Mouse (Mus musculus) megakaryocyte progenitor cell, adult 5-6 weeks (primary cell): ENCODE data around the gene Zyx. TPM values are rescaled to one million over a fixed set of nuclear protein-coding genes. Genes with fewer than 3 reads are reported as not detected.

Experiments
- ATAC-seq: replicated peaks from 2 replicates; pipeline ENCODE4 v1.8.0; 2016; ENCODE audit warnings: mild to moderate bottlenecking, moderate TSS enrichment, inconsistent platforms; ENCODE audit not compliant: poor library complexity
- total RNA-seq, 2 experiments: library from RNA; stranded (forward) in 1 of 2; stranded (reverse) in 1 of 2; fragments of 157-497, 149-512 nt in 1 of 2; fragments of 200-1000 nt in 1 of 2; gene quantifications; 2 replicates each; pipeline versions ENCODE4 v1.2.3 to v1.2.4; 2015 to 2017

Zyx gene
- total RNA-seq, 2 experiments from 2014 or later = 22.2 to 75.9 TPM

- ATAC-seq = no peak
Observed at GRCm38 (mm10) chr6:42350021-42350967, 864 bp downstream of the Zyx start.

- ATAC-seq = no peak
Observed at GRCm38 (mm10) chr6:42350968-42351775, 1.7 kb downstream of the Zyx start.

- ATAC-seq = no peak
Observed at GRCm38 (mm10) chr6:42351776-42352485, 2.5 kb downstream of the Zyx start.

DNA sequence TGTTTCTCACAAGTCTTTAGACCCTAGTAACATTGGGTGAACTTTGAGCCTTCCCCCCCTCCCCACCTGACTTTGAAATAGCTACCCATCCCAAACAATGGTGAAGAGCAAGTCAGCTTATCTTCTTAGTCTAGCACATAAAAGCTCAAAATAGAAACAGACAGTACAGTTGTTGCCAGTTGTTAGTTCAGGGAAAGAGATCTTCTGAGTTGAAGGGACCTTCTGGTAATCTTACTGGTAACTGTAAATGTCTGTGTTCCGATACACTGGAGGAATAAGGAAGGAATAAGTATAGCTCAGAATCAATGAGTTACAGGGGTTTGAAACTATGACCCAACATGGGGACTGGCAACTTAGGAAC is 3.0 kb downstream of the Zyx start:
- no peak for ATAC-seq

DNA sequence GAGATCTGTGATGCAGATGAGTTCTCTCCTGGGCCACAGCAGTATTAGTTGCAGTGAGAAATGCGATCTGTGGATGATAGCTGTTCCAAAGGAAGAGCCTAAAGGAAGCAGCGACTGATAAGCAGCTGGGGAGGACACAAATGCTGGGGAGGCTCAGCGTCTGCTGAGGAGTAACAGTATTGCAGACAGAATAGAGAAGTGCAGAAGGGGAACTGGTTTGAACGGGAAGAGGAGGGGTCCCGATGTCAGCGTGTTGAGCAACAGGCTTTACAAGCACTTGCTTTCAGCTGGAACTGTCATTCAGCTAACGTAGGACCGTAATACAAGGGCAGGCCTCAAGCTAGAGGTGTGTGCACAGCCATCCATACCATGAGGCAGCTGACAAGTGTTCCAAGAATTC is 3.8 kb downstream of the Zyx start:
- peak; percentile 45 for ATAC-seq

DNA sequence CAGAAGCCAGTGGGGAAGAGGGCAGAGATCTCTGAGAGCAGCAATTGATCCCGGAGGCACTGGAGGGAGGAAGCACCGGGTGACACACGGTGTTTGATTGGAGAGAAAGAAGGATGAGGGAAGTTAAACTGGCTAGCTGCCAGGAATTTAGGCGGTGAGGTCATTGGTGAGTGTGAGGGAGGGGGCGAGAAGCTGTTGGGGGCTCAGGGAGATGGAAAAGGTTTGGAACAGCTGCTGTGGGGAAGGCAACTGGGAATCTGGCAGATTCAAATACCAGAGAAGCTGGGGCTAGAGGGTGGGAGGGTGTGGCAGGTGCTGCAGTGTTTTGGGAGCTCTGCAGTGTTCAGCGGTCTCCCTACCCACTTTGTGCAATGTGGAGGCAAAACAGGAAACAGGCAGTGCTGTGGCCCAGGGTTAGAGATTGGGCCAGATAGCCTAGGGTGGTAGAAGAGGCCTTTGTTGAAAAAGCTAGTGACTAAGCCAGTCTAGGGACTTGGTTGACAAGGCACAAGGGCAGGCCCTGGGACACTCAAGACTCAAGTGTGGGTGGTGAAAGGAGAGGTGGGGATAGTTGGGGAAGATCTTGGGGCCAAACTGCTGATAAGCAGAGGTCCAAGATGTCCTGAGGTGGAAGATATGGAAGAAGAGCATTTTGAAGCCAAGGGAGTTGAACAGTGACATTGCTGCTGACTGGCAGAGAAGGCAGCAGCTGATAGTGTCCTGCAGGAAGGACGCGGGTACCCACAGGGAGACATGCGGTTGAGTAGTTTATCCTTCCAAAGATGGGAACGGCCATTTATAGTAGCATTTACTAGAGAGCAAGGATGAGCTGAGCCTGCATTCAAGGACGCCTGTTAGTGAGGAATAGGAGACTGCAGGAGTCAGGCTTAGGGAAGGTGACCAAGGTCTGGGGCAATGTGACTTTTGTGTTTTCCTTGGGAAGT is 4.9 kb downstream of the Zyx start:
- ATAC-seq = peak; percentile 35

GRCm38 (mm10) chr6:42355366-42355765 is 5.9 kb downstream of the Zyx start:
- ATAC-seq = no peak

DNA sequence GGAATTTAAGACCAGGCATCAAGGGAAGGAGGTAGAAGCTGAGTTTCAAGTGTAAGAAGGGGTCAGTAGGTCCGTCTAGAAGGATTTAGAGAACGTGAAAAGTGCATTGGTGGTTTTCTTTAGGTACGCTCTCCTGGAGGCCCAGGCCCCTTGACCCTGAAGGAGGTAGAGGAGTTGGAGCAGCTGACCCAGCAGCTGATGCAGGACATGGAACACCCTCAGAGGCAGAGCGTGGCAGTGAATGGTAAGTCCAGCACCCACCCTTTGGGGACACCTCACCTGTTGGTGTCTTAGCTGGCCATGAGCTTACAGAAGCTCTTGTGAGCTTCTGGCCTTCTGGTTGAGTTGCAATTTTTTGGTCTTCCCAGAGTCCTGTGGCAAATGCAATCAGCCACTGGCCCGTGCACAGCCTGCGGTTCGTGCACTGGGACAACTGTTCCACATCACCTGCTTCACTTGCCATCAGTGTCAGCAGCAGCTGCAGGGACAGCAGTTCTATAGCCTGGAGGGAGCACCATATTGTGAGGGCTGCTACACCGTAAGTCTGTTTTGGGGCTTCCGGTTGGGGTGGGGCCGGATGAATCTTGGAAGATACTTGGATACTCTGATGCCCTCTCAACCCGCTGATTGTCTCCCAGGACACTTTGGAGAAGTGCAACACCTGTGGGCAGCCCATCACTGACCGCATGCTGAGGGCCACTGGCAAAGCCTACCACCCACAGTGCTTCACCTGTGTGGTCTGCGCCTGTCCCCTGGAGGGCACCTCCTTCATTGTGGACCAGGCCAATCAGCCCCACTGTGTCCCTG is 6.6 kb downstream of the Zyx start:
- ATAC-seq = no peak

- ATAC-seq = no peak
Observed at GRCm38 (mm10) chr6:42356913-42357312, 7.5 kb downstream of the Zyx start.

DNA sequence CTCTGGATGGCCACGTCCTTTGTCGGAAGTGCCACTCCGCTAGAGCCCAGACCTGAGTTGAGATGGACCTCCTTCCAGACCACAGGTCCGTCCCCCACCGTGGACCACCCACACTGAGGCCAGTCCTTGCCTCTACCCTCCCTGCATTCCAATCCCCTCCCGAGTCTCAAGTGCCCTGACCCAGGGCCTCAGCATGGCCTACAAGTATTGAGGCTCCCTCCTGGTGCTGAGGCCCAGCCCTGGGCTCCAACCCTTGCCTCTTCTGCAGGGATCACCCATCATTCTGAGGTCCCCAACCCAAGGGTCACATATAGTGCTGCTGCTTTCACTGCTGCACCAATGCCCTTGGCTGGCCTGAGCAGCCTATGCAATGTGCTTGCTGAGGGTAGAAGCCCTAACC is 8.5 kb downstream of the Zyx start:
- no peak for ATAC-seq

GRCm38 (mm10) chr6:42358901-42359300 is 9.5 kb downstream of the Zyx start:
- ATAC-seq = no peak

DNA sequence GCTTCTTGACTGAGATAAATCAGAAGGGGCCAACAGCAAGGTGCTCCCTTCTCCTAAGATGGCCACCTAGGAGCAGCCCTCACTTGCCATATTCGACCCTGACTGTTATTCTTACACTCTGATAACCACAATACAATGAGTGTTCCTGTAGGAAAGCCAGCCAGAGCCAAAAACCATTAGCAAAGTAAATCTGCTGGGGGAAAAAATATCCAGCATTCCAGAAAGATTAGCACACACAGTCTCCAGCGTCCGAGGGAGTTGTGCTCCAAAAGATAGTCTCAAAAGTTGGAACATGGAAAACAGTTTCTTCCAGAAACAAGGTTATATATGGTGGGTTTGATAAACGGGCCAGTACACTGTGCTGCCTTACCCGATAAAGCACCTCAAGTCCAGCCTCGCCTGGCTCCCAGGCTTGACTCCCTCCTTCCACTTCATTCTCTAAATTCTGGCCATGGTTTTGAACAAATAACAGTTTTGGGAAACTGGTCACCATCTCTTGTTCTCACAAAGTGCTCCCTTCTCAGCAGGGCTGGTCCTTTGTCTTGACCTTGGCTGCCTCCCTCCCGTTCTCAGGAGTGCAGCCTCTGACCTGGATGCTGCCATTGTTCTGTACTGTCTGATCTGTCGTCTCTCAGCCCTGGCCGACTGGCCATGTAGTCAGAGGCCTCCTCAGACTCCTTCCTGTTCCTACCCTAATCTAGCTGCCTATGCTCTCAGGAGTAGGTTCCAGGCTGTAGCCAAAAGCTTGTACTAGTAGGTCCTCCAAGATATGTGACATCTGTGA is 10.1 kb downstream of the Zyx start:
- no peak for ATAC-seq

DNA sequence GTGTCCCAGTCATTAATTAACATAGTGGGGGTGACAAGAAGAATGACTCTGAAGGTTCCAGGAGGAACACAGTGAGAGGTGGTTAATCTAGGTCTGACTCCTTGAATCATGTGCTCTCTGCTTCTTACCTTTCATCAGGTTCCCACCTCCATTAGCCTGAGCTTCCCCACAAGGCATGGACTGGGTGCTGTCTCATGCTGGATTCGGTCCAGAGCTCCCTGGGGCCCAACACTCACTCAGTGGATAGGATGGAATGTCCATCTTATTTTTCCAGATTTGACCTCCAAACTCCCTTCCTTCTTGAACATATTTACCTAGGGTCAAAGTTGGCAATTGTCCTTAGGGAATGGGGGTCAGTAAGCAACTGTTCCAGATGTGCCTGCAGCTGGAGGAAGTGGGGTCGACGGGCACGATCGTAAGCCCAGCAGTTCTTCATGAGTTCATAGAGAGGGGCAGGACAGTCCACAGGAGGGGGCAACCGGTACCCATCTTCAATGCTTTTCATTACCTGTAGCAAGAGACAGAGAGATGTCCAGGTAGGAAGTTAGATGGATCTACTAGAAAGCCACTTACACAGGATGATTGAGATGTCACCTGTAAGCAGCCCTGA is 10.9 kb downstream of the Zyx start:
- no peak for ATAC-seq

DNA sequence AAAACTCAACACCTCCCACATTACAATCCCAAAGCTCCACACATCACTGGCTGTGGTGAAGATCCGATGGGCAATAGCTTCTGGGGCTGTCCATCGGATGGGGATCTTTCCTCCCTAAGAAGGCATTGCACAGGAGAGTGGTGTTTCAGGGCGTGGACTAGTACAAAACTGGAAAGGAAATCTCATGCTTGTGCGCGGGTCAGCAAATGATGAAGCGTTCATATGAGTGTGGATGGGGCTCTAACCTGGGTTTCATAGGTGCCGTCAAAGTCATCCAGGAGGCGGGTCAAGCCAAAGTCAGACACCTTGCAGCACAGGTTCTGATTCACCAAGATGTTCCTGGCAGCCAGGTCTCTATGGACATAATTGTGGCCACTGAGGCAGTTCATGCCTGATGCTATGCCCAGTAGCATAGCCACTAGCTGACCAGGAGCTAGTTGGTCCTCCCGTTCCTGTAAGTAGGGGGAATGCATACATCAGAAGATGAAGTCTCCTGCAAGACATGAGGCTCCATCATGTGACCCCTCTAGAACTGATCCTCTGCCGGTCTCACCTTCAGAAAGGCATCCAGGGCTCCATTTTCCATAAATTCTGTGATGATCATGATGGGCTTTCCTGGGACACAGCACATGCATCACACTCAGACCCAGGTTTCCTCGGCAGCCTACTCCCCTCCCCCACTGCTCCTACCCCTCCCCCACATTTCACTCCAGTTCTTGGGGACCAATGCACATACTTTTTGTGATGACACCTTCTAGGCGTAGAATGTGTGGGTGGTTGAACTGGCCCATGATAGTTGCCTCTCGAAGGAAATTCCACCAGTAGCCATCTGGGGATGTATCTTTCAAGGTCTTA is 11.8 kb downstream of the Zyx start:
- ATAC-seq = no peak

- no peak for ATAC-seq
Observed at GRCm38 (mm10) chr6:42362074-42362473, 12.6 kb downstream of the Zyx start.

GRCm38 (mm10) chr6:42362497-42362896 is 13.1 kb downstream of the Zyx start:
- no peak for ATAC-seq

DNA sequence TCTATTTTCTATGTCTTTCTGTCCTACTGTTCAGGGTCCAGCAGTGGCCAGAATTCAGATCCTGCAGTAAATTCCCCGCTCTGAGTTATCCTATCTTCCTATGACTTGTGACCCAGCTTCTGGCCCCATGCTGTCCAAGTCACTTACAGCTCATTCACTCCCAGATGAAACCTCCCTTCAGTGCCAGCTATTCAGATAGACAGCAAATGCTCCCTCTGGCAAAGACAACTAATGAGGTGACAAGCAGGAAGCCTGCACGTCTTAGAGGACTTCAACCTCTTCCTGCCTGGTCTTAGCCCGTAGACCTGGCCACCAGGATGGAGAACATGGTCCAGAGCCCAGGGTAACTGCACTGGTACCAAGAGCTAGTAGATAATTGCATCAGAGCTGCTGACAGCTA is 13.5 kb downstream of the Zyx start:
- peak; percentile 18; the same call in 1 of the 2 replicates for ATAC-seq
